Mouse (Mus musculus): ENCODE measurements around the gene Fau.

Fau gene

GRCm38 (mm10) chr19:6046294-6047153 is 11.1 kb upstream of the Fau start, which contains the start of gene Syvn1:
Gene Syvn1 (plus strand): TSS chr19:6046576.
- DNase-seq = peak; percentile 90

GRCm38 (mm10) chr19:6047154-6047898 is 10.3 kb upstream of the Fau start:
- peak; percentile 46 for DNase-seq

- DNase-seq = no peak
Observed at GRCm38 (mm10) chr19:6047899-6048166, 9.8 kb upstream of the Fau start.

GRCm38 (mm10) chr19:6048681-6049410 is 8.8 kb upstream of the Fau start:
- DNase-seq = peak; percentile 15

GRCm38 (mm10) chr19:6052516-6052915 is 5.1 kb upstream of the Fau start:
- DNase-seq = no peak

- no peak for DNase-seq
Observed at GRCm38 (mm10) chr19:6054296-6054695, 3.3 kb upstream of the Fau start.

- peak; percentile 37 for DNase-seq
Observed at GRCm38 (mm10) chr19:6056696-6057095, 948 bp upstream of the Fau start.

- DNase-seq = no peak
Observed at GRCm38 (mm10) chr19:6058513-6058912, 869 bp downstream of the Fau start.

GRCm38 (mm10) chr19:6058966-6059365 is 1.3 kb downstream of the Fau start:
- DNase-seq = no peak

GRCm38 (mm10) chr19:6061021-6061533 is 3.4 kb downstream of the Fau start, which contains the start of gene Znhit2:
Gene Znhit2 (plus strand): TSS chr19:6061192.
- DNase-seq = peak; percentile 79

GRCm38 (mm10) chr19:6061641-6062302 is 4.1 kb downstream of the Fau start:
- DNase-seq = no peak

- no peak for DNase-seq
Observed at GRCm38 (mm10) chr19:6062418-6062817, 4.8 kb downstream of the Fau start.

GRCm38 (mm10) chr19:6063081-6063480 is 5.4 kb downstream of the Fau start:
- DNase-seq = no peak

- no peak for DNase-seq
Observed at GRCm38 (mm10) chr19:6066571-6066970, 8.9 kb downstream of the Fau start.

- peak; percentile 89 for DNase-seq
Observed at GRCm38 (mm10) chr19:6067011-6067723, 9.5 kb downstream of the Fau start.

GRCm38 (mm10) chr19:6067724-6068415 is 10.2 kb downstream of the Fau start, which contains the start of gene Tm7sf2:
Gene Tm7sf2 (minus strand): TSS chr19:6068373.
- peak; percentile 81 for DNase-seq

GRCm38 (mm10) chr19:6068951-6069350 is 11.3 kb downstream of the Fau start:
- no peak for DNase-seq

- no peak for DNase-seq
Observed at GRCm38 (mm10) chr19:6069851-6070250, 12.2 kb downstream of the Fau start.

GRCm38 (mm10) chr19:6070571-6071250 is 13.1 kb downstream of the Fau start:
- DNase-seq = no peak

GRCm38 (mm10) chr19:6071261-6071660 is 13.6 kb downstream of the Fau start:
- peak; percentile 9 for DNase-seq

- DNase-seq = no peak
Observed at GRCm38 (mm10) chr19:6073889-6074288, 16.2 kb downstream of the Fau start.

Measured in cerebellum, adult 8-10 months (tissue).